Mouse (Mus musculus): Measurements from ENCODE around the gene Olfr870. TPM values are rescaled to one million over a fixed set of nuclear protein-coding genes. Genes with fewer than 3 reads are reported as not detected.
"Not testable (repeated sequence)": the region's sequence is repeated elsewhere in the genome, so short reads cannot be mapped to it uniquely, and the experiment has no call there.

The Olfr870 gene
- not detected in 2 replicates for polyA plus RNA-seq (2016; fragmentation: Nextera tagmentation; extraction: Ambion mirVana)

DNA sequence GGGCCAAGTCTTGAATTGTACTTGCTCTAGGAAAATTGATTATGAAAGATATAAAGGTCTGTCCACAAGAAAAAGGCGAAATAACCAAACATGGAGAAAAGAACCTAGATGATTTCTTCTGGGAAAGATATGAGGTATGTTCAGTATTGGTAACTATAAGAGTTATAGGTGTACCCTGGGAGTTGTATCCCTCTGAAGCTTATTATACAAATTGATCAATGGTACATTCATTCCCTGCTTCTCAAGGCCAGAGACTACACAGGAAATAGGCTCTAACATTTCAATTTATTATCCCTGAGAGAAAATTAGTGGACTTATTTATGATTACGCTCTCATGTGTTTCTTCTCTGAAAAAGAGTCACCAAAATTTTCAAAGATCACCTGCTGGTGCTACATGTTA, at the start of gene Olfr870:
Gene Olfr870 (minus strand): TSS at position 101 of the 400 bp plus-strand sequence.
- no peaks in the 10 kb centered on the region for H3K36me3 ChIP-seq
- H3K9ac ChIP-seq = no peak within 1 kb of the TSS
- H3K4me3 ChIP-seq = no peak within 1 kb of the TSS
- H3K27ac ChIP-seq = no peak within 1 kb of the TSS
- no peaks in the 10 kb centered on the region for H3K27me3 ChIP-seq
- WGBS = 75% methylated on average over 2 of the region's 2 CpGs
- H3K4me2 ChIP-seq (replicated peaks) = no peak within 1 kb of the TSS
- no peaks in the 10 kb centered on the region for H3K4me1 ChIP-seq
- ATAC-seq (ENCODE audit: insufficient number of reproducible peaks, insufficient read depth, low FRiP score, low TSS enrichment) = no peak
- 0 out of 2 replicates have a peak, but pooled peaks cover 4% of the 10 kb centered on the region for H3K9me3 ChIP-seq

DNA sequence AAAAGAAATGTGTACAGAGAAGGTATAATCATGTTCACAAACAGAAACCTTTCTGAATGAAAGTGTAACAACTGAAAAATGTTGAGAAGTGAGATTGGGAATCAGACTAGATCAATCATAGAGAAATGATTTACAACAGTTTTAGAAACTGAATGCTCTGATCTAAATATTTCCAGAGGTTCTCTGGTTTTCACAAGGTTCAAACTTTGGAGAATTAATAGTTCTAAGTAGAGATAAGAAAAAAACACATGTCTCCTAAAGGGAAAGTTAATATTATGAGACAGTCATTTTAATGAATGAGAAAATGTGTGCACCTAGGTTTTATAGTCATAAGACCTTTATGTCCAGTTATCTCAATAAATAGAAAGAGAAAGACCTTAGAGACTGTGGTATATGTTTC, 38.0 kb upstream of the Olfr870 start, which contains the start of gene Olfr871:
Gene Olfr871 (plus strand): TSS at position 301 of the 400 bp plus-strand sequence.
- H3K4me2 ChIP-seq (replicated peaks) = no peak within 1 kb of the TSS
- H3K4me1 ChIP-seq = no peaks in the 10 kb centered on the region
- no peak within 1 kb of the TSS for H3K27ac ChIP-seq
- no peaks in the 10 kb centered on the region for H3K9me3 ChIP-seq
- no peaks in the 10 kb centered on the region for H3K36me3 ChIP-seq
- H3K9ac ChIP-seq = no peak within 1 kb of the TSS
- no peaks in the 10 kb centered on the region for H3K27me3 ChIP-seq
- no peak for ATAC-seq (ENCODE audit: insufficient number of reproducible peaks, insufficient read depth, low FRiP score, low TSS enrichment)
- no peak within 1 kb of the TSS for H3K4me3 ChIP-seq

DNA sequence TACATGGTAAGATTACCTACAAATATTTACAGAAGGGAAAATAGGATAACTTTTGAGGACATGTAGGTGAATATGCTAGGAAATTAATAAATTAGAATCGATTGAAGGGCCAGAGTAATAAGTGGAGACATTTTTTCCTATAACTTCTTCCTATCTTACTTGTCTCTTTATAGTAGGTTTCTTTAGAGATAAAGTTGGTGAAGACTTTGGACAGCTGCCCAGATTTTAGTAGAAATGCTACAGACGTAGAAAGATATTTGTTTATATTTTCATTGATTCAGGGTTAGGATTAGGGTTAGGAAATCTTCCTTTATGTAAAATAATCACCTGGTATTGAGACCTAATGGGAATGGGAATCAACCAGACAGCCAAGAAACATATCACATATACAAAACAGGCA, 37.6 kb upstream of the Olfr870 start:
- no peaks in the 10 kb centered on the region for H3K4me1 ChIP-seq
- no peak overlapping the region for H3K4me3 ChIP-seq
- no peak overlapping the region for H3K9ac ChIP-seq
- H3K36me3 ChIP-seq = no peaks in the 10 kb centered on the region
- H3K27me3 ChIP-seq = no peaks in the 10 kb centered on the region
- ATAC-seq (ENCODE audit: insufficient number of reproducible peaks, insufficient read depth, low FRiP score, low TSS enrichment) = no peak
- H3K9me3 ChIP-seq = no peaks in the 10 kb centered on the region
- no peak overlapping the region for H3K27ac ChIP-seq
- WGBS = 67% methylated on average over 2 of the region's 2 CpGs
- H3K4me2 ChIP-seq (replicated peaks) = no peak overlapping the region

DNA sequence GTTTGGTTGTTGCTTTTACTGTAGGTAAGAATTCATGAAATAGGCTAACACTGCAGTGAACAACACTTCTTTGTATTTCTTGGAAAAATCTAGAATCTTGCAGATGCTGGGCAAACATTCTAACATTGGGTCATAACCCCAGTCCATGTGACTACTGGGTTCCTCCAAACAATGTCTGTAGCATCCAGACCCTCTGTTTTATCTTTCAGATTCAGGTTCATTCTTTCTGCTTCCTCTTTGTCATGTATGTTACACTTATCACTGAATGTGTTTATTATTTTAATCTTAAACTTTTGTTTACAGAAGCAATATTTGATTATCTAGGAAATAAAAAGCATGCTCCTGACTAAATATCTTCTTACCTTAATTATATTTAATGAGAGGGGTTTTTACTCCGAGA, 37.0 kb upstream of the Olfr870 start:
- H3K9ac ChIP-seq = no peak overlapping the region
- no peaks in the 10 kb centered on the region for H3K4me1 ChIP-seq
- ATAC-seq (ENCODE audit: insufficient number of reproducible peaks, insufficient read depth, low FRiP score, low TSS enrichment) = no peak
- 55% methylated on average over 1 of the region's 1 CpGs for WGBS
- no peak overlapping the region for H3K4me3 ChIP-seq
- H3K36me3 ChIP-seq = no peaks in the 10 kb centered on the region
- H3K27ac ChIP-seq = no peak overlapping the region
- H3K4me2 ChIP-seq (replicated peaks) = no peak overlapping the region
- no peaks in the 10 kb centered on the region for H3K9me3 ChIP-seq
- H3K27me3 ChIP-seq = no peaks in the 10 kb centered on the region

DNA sequence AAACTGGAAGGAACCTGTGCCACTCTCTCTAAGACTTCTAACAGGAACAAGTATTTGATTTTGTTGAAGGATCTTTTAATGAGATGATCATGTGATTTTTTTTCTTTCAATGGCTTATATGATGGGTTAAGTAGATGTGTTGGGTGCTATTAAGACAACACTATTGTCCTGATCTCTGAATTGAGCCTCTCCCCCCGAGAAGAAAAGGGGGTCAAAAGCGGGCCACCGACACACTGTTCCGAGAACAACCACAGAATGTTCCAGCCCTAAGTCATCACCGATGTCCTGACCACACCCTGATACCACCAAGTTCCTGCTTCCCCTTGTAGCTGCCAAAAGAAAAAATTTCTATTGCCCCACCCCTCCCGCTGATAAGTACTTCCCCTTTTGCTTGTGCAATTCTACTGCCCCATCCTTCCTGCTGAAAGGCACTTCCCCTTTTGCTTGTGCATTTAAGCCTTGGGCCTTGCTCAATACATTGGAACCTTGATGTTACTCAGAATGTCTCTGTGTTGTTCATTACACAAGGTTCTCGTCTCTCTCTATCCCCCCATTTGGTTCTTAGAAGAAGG, 29.6 kb upstream of the Olfr870 start:
- not testable (repeated sequence) for H3K27me3 ChIP-seq; H3K36me3 ChIP-seq; H3K4me3 ChIP-seq; H3K4me1 ChIP-seq; H3K9ac ChIP-seq; H3K27ac ChIP-seq; H3K4me2 ChIP-seq (replicated peaks); ATAC-seq (ENCODE audit: insufficient number of reproducible peaks, insufficient read depth, low FRiP score, low TSS enrichment); H3K9me3 ChIP-seq
- WGBS = 89% methylated on average over 7 of the region's 7 CpGs

DNA sequence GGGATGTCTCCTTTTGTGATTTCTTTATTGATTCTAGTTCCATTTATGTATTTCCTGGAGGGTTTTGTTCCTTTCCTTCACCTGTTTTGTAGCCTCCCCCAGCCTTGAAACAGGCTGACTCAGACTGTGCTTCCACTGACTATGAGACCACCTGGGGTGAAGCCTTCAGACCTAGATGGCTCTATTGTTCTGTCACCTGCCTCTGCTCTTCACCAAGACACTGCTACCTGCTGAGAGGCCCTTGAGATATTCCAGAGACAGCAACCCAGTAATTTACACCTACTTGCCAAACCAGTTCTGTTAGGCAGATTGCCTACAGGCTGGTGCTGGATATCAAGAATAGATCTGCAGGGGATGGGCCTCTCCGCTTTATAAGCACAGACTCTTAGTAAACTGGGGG, 28.3 kb upstream of the Olfr870 start:
- no peaks in the 10 kb centered on the region for H3K4me1 ChIP-seq
- ATAC-seq (ENCODE audit: insufficient number of reproducible peaks, insufficient read depth, low FRiP score, low TSS enrichment) = no peak
- no peak overlapping the region for H3K9ac ChIP-seq
- no peak overlapping the region for H3K4me2 ChIP-seq (replicated peaks)
- H3K27me3 ChIP-seq = no peaks in the 10 kb centered on the region
- no peaks in the 10 kb centered on the region for H3K36me3 ChIP-seq
- WGBS = 64% methylated on average over 1 of the region's 1 CpGs
- H3K4me3 ChIP-seq = no peak overlapping the region
- H3K9me3 ChIP-seq = no peaks in the 10 kb centered on the region
- H3K27ac ChIP-seq = no peak overlapping the region

DNA sequence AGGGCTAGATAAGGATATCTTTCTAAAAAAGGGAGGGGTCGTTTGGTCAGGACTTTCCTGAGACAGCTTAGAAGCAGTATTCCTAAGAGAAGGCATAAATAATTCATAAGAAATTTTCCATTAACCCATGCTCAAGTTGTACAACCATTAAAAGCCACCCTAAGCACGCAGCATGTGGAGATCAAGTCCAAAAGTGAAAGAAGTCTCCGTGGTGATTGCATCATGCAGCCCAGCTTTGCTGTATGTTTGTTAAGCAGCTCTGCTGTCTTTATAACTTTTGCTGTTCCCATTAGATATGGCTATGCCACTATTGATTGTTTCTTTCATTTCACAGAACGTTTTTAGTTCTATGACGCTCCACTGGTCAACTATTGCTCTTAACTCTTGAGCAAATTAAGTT, 5.6 kb upstream of the Olfr870 start:
- ATAC-seq (ENCODE audit: insufficient number of reproducible peaks, insufficient read depth, low FRiP score, low TSS enrichment) = no peak
- H3K4me3 ChIP-seq = no peak overlapping the region
- H3K9ac ChIP-seq = no peak overlapping the region
- H3K36me3 ChIP-seq = no peaks in the 10 kb centered on the region
- WGBS = 68% methylated on average over 5 of the region's 5 CpGs
- no peaks in the 10 kb centered on the region for H3K4me1 ChIP-seq
- no peak overlapping the region for H3K4me2 ChIP-seq (replicated peaks)
- H3K27me3 ChIP-seq = no peaks in the 10 kb centered on the region
- no peak overlapping the region for H3K27ac ChIP-seq
- peaks cover 19% of the 10 kb centered on the region; the same call in 1 of the 2 replicates for H3K9me3 ChIP-seq

DNA sequence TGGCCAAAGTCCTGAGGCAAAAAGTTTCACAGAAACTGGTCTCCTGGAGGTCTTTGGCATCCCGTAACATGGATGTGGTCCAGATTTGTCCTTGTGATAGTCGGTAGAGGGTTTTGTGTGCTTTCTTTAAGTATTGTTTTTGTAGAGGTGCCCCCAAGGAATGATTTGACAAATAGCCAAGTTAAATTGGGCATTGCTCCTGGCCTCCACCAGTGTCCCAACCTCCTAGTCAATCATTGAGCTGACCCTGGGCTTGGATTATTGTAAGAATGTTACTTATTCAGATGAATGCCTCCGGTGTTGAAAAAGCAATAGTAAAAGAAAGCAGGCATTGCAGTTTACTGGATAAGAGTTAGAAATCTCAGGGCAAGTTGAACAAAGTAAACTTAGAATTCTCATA, 24.2 kb downstream of the Olfr870 start:
- ATAC-seq (ENCODE audit: insufficient number of reproducible peaks, insufficient read depth, low FRiP score, low TSS enrichment) = no peak
- Histone ChIP-seq H3K4me2 (replicated peaks) (no peak overlapping the region), H3K9me3 (peaks cover 17% of the 10 kb centered on the region), H3K4me1 (no peaks in the 10 kb centered on the region), H3K4me3 (no peak overlapping the region), H3K36me3 (no peaks in the 10 kb centered on the region), H3K9ac (no peak overlapping the region), H3K27me3 (no peaks in the 10 kb centered on the region), H3K27ac (no peak overlapping the region)
- 85% methylated on average over 3 of the region's 3 CpGs for WGBS

DNA sequence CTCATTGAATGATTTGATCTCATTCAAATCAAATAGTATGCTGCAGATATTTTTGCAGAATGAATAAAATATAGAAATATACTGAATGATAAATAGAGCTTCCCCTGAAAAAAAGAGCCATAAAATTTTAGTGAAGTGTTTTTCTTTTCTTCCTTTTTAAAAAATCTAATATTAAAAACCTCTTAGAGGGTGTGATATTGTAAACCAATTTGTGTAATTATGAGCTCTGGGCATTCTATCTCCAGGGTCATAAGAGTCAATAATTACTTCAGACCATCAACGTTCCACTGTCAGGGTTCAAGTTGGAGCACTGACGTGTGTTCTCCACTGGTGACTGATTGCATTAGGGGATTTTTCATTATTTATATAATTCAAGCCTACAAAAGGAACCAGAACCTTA, 45.1 kb downstream of the Olfr870 start, which contains the start of gene Olfr869:
Gene Olfr869 (plus strand): TSS at position 301 of the 400 bp plus-strand sequence.
- Histone ChIP-seq H3K27ac (no peak within 1 kb of the TSS), H3K4me1 (no peaks in the 10 kb centered on the region), H3K9me3 (no peaks in the 10 kb centered on the region), H3K9ac (no peak within 1 kb of the TSS), H3K36me3 (no peaks in the 10 kb centered on the region), H3K27me3 (no peaks in the 10 kb centered on the region), H3K4me2 (replicated peaks) (no peak within 1 kb of the TSS), H3K4me3 (no peak within 1 kb of the TSS)
- ATAC-seq (ENCODE audit: insufficient number of reproducible peaks, insufficient read depth, low FRiP score, low TSS enrichment) = no peak
- 73% methylated on average over 2 of the region's 2 CpGs for WGBS

Other genes with a start within 250 kb of the Olfr870 start
- gene Olfr866, start 146.0 kb downstream of the Olfr870 start, polyA plus RNA-seq (2016; fragmentation: Nextera tagmentation; extraction: Ambion mirVana) = not detected in 2 replicates
- not detected in 2 replicates for gene Olfr867, start 116.5 kb downstream of the Olfr870 start, polyA plus RNA-seq (2016; fragmentation: Nextera tagmentation; extraction: Ambion mirVana)
- gene Olfr868, start 75.4 kb downstream of the Olfr870 start, polyA plus RNA-seq (2016; fragmentation: Nextera tagmentation; extraction: Ambion mirVana) = not detected in 2 replicates
- gene Olfr869, start 45.0 kb downstream of the Olfr870 start, polyA plus RNA-seq (2016; fragmentation: Nextera tagmentation; extraction: Ambion mirVana) = not detected in 2 replicates
- gene Olfr871, start 38.1 kb upstream of the Olfr870 start, polyA plus RNA-seq (2016; fragmentation: Nextera tagmentation; extraction: Ambion mirVana) = not detected in 2 replicates
- not detected in 2 replicates for gene Olfr872, start 63.1 kb upstream of the Olfr870 start, polyA plus RNA-seq (2016; fragmentation: Nextera tagmentation; extraction: Ambion mirVana)
- gene Olfr39, start 108.3 kb upstream of the Olfr870 start, polyA plus RNA-seq (2016; fragmentation: Nextera tagmentation; extraction: Ambion mirVana) = not detected in 2 replicates
- gene Olfr873, start 124.5 kb upstream of the Olfr870 start, polyA plus RNA-seq (2016; fragmentation: Nextera tagmentation; extraction: Ambion mirVana) = not detected in 2 replicates
- gene Olfr18, start 162.0 kb upstream of the Olfr870 start, polyA plus RNA-seq (2016; fragmentation: Nextera tagmentation; extraction: Ambion mirVana) = not detected in 2 replicates
- gene Zfp560, start 211.1 kb upstream of the Olfr870 start, polyA plus RNA-seq (2016; fragmentation: Nextera tagmentation; extraction: Ambion mirVana) = 34.2 and 36.7 TPM in 2 replicates

Measured in embryonic facial prominence, embryonic 12.5 days (tissue).